Mouse (Mus musculus) CH12F3 (cell line): ENCODE results near the gene Zfx.

Source experiments
- in situ Hi-C: fragments of 300-500 bp; cut with MboI; formaldehyde crosslinking; loops from 2 replicates; pipeline ENCODE4 v1.14.3; 2020; ENCODE audit warnings: low sequenced_read_pairs

Gene Zfx

GRCm38 (mm10) chrX:94123059-94123839, at the start of gene Zfx:
Gene Zfx, minus strand, starts transcription at chrX:94123702.
- in situ Hi-C loops = no loop called here

GRCm38 (mm10) chrX:94169348-94169747, 45.8 kb upstream of the Zfx start:
- in situ Hi-C loops = no loop called here

GRCm38 (mm10) chrX:94152251-94152830, 28.8 kb upstream of the Zfx start:
- in situ Hi-C loops = no loop called here

- in situ Hi-C loops = no loop called here
Measured at GRCm38 (mm10) chrX:94150471-94150870, 27.0 kb upstream of the Zfx start.

GRCm38 (mm10) chrX:94142004-94142771, 18.7 kb upstream of the Zfx start:
- in situ Hi-C loops = no loop called here

GRCm38 (mm10) chrX:94140080-94140479, 16.6 kb upstream of the Zfx start:
- in situ Hi-C loops = no loop called here

- in situ Hi-C loops = no loop called here
Measured at GRCm38 (mm10) chrX:94138256-94138655, 14.8 kb upstream of the Zfx start.

- in situ Hi-C loops = no loop called here
Measured at GRCm38 (mm10) chrX:94135084-94135483, 11.6 kb upstream of the Zfx start.

GRCm38 (mm10) chrX:94133551-94133950, 10.0 kb upstream of the Zfx start:
- in situ Hi-C loops = no loop called here

GRCm38 (mm10) chrX:94132239-94132638, 8.7 kb upstream of the Zfx start:
- in situ Hi-C loops = no loop called here

GRCm38 (mm10) chrX:94129712-94130111, 6.2 kb upstream of the Zfx start:
- in situ Hi-C loops = no loop called here

GRCm38 (mm10) chrX:94125950-94126349, 2.4 kb upstream of the Zfx start:
- in situ Hi-C loops = no loop called here

GRCm38 (mm10) chrX:94122709-94123058, 818 bp downstream of the Zfx start:
- in situ Hi-C loops = no loop called here

- in situ Hi-C loops = no loop called here
Measured at GRCm38 (mm10) chrX:94121866-94122708, 1.4 kb downstream of the Zfx start.

- in situ Hi-C loops = no loop called here
Measured at GRCm38 (mm10) chrX:94121161-94121856, 2.2 kb downstream of the Zfx start.

GRCm38 (mm10) chrX:94118350-94118749, 5.2 kb downstream of the Zfx start:
- in situ Hi-C loops = no loop called here

- in situ Hi-C loops = no loop called here
Measured at GRCm38 (mm10) chrX:94115882-94116281, 7.6 kb downstream of the Zfx start.

GRCm38 (mm10) chrX:94105964-94106363, 17.5 kb downstream of the Zfx start:
- in situ Hi-C loops = no loop called here

- in situ Hi-C loops = no loop called here
Measured at GRCm38 (mm10) chrX:94102938-94103337, 20.6 kb downstream of the Zfx start.

GRCm38 (mm10) chrX:94100561-94100960, 22.9 kb downstream of the Zfx start:
- in situ Hi-C loops = no loop called here
